Mouse (Mus musculus) megakaryocyte, embryonic 14.5 days (primary cell): ENCODE measurements at regions not wholly inside any gene's neighbourhood (a gene's known extent, or its start where the extent isn't known, plus 50 kb on each side); places are given as distances from the start of the nearest gene placed in this dataset.

Experiments used
- FLI1 ChIP-seq: IDR thresholded peaks from 2 replicates; pipeline ENCODE4 v1.6.1; 2012; ENCODE audit warnings: low read length, inconsistent platforms, mixed read lengths
- GATA1 ChIP-seq: IDR thresholded peaks from 3 replicates; pipeline ENCODE4 v1.6.1; 2012; ENCODE audit warnings: mixed read lengths, low read length, inconsistent platforms, borderline replicate concordance

GRCm38 (mm10) chr17:47230715-47231114 is 138.0 kb upstream of the Mrps10 start:
- TF ChIP-seq GATA1, result no peak
- TF ChIP-seq FLI1, result no peak
